Mouse (Mus musculus): ENCODE data around the gene Morn4. TPM values are rescaled to one million over a fixed set of nuclear protein-coding genes. Genes with fewer than 3 reads are reported as not detected.

Gene Morn4
- total and polyA plus RNA-seq, 3 experiments = 0.27 to 0.35 TPM; not detected in 1

DNA sequence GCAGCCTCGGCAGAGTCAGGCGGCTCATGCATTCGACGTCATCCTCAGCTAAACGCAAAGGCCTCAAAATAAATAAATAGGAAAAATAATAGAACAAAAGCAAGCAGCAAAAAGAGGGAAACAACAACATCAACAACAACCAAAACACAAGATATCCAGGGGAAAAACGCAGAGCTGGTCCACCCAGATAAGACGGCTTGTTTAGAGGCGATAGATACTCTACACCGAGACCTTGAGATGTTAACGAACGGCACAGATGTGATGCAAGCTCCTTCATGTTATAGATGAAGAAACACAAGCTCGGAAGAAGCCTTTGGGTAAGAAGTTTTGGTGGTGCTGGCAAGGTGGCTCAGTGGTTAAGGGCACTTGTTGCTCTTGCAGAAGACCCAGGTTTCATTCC is 7.2 kb downstream of the Morn4 start:
- no peaks in the 10 kb centered on the region for H3K9me3 ChIP-seq (replicated peaks)
- TF ChIP-seq CTCF (IDR thresholded peaks at IDR 0.05; ENCODE audit: low read depth, low read length) = no peak
- TF ChIP-seq GATA2 (IDR thresholded peaks at IDR 0.05; ENCODE audit: borderline replicate concordance, low read depth, low read length) = no peak
- no peak for TF ChIP-seq POLR2AphosphoS5 (IDR thresholded peaks at IDR 0.05; ENCODE audit: insufficient replicate concordance, low read depth, low read length)
- no peak for TF ChIP-seq TAL1 (conservative IDR thresholded peaks at IDR 0.05; ENCODE audit: low read depth, low read length)
- no peak for TF ChIP-seq GATA1 (IDR thresholded peaks at IDR 0.05; ENCODE audit: borderline replicate concordance, low read length)
- no peak for ATAC-seq (ENCODE audit: extremely low read depth, insufficient number of reproducible peaks, low FRiP score, poor library complexity, severe bottlenecking)
- H3K4me3 ChIP-seq (ENCODE audit: low read depth, low read length) = no peak overlapping the region
- no peak for DNase-seq (ENCODE audit: low spot score)
- no peaks in the 10 kb centered on the region for H3K36me3 ChIP-seq (replicated peaks)
- no peaks in the 10 kb centered on the region for H3K4me1 ChIP-seq (ENCODE audit: insufficient read depth, low read depth, low read length)
- H3K27me3 ChIP-seq (ENCODE audit: insufficient read depth, low read length) = peaks cover 15% of the 10 kb centered on the region

DNA sequence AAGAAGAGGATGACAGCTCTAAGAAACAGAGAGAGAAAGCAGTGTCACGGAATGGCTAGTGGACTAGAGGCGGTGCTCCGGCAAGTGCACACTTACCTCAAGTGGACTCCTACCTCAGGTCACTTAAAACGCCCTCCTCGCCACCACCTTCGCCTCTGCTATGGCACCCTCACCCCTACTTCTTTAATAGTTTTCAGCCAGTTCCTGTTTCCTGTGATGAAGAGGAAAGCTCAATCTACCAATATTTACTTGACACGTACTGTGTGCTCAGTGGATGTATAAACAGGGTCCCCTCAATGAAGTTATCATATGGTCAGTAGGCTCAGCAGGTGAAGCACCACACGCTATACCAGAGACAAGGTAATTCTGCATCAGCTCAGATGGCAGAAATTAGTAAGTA is 7.6 kb downstream of the Morn4 start:
- ATAC-seq (ENCODE audit: extremely low read depth, insufficient number of reproducible peaks, low FRiP score, poor library complexity, severe bottlenecking) = no peak
- no peak for TF ChIP-seq POLR2AphosphoS5 (IDR thresholded peaks at IDR 0.05; ENCODE audit: insufficient replicate concordance, low read depth, low read length)

DNA sequence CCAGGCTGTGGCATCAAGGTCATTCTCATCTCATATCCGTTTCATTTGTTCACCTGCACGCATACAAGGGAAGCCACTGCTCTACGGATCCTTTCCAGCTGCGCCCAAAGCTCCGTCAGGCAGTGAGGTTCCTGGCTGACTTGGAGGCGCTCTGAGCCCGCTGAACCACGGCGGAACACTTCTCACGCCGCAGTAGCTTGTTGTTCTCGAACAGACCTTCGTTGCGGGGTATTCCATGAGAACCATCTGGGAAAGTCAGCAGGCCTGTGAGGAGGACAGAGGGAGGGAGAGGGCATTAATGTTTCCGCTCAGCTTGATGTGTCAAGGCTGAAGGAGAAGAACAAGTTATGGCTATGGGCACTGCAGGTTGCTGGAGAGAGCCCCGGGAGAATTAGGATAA is 10.2 kb downstream of the Morn4 start:
- no peak overlapping the region for H3K4me3 ChIP-seq (ENCODE audit: low read depth, low read length)
- DNase-seq (ENCODE audit: low spot score) (no peak), ATAC-seq (ENCODE audit: extremely low read depth, insufficient number of reproducible peaks, low FRiP score, poor library complexity, severe bottlenecking) (no peak)
- H3K4me1 ChIP-seq (ENCODE audit: insufficient read depth, low read depth, low read length) = no peaks in the 10 kb centered on the region
- no peak for TF ChIP-seq CTCF (IDR thresholded peaks at IDR 0.05; ENCODE audit: low read depth, low read length)
- H3K27me3 ChIP-seq (ENCODE audit: insufficient read depth, low read length) = peaks cover 8% of the 10 kb centered on the region; the same call in 1 of the 2 replicates
- no peaks in the 10 kb centered on the region for H3K36me3 ChIP-seq (replicated peaks)
- H3K9me3 ChIP-seq (replicated peaks) = no peaks in the 10 kb centered on the region

More for the DNA sequence above, 7.6 kb downstream of the Morn4 start:
- DNase-seq (ENCODE audit: low spot score) = no peak
- H3K36me3 ChIP-seq (replicated peaks) = no peaks in the 10 kb centered on the region
- H3K27me3 ChIP-seq (ENCODE audit: insufficient read depth, low read length) = peaks cover 15% of the 10 kb centered on the region
- no peaks in the 10 kb centered on the region for H3K4me1 ChIP-seq (ENCODE audit: insufficient read depth, low read depth, low read length)
- H3K4me3 ChIP-seq (ENCODE audit: low read depth, low read length) = no peak overlapping the region
- no peaks in the 10 kb centered on the region for H3K9me3 ChIP-seq (replicated peaks)

DNA sequence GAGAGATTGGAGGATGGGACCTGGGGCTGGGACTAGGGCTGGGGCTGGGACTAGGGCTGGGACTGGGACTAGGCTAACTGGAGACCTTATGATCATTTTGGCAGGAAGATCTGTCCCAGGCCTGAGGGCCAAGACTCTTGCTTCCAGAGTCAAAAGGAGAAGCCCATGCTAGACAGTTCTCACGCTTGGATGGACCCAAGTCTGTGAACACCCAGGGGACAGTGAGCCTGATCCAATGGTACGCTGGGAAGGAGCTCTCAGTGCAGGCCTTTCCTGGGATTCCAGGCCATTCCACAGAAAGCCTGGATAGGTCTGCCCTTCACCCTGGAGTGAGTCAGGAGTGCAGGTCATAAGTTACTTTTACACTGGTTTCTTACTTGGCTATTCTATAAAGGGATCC is 11.1 kb downstream of the Morn4 start:
- H3K4me3 ChIP-seq (ENCODE audit: low read depth, low read length) = no peak overlapping the region
- ATAC-seq (ENCODE audit: extremely low read depth, insufficient number of reproducible peaks, low FRiP score, poor library complexity, severe bottlenecking) = no peak
- no peaks in the 10 kb centered on the region for H3K9me3 ChIP-seq (replicated peaks)
- DNase-seq (ENCODE audit: low spot score) = no peak
- H3K27me3 ChIP-seq (ENCODE audit: insufficient read depth, low read length) = peaks cover 5% of the 10 kb centered on the region; the same call in 1 of the 2 replicates
- H3K4me1 ChIP-seq (ENCODE audit: insufficient read depth, low read depth, low read length) = no peaks in the 10 kb centered on the region
- no peaks in the 10 kb centered on the region for H3K36me3 ChIP-seq (replicated peaks)
- TF ChIP-seq POLR2AphosphoS5 (IDR thresholded peaks at IDR 0.05; ENCODE audit: insufficient replicate concordance, low read depth, low read length) (no peak), GATA1 (IDR thresholded peaks at IDR 0.05; ENCODE audit: borderline replicate concordance, low read length) (no peak), CTCF (IDR thresholded peaks at IDR 0.05; ENCODE audit: low read depth, low read length) (no peak), GATA2 (IDR thresholded peaks at IDR 0.05; ENCODE audit: borderline replicate concordance, low read depth, low read length) (no peak), TAL1 (conservative IDR thresholded peaks at IDR 0.05; ENCODE audit: low read depth, low read length) (no peak)

DNA sequence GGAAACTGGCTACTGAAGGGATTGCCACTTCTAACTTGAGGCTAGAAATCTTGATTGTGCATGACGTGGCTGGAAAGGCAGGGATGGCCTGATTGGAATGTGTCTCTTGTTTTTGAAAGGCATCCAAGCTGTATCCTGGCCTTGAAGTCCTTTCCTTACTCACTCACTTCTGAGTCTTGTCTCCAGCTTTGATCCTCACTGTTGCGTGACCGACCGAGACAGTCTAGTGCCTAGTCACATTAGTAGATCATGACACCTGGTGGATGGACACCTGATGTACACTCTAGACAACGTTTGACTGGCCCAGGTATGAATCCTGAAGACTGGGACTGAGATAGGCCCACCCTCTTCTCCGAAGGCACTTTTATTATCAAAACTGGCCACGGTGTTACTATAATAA is 13.4 kb downstream of the Morn4 start:
- Histone ChIP-seq H3K27me3 (ENCODE audit: insufficient read depth, low read length) (peaks cover 13% of the 10 kb centered on the region; the same call in 1 of the 2 replicates), H3K4me3 (ENCODE audit: low read depth, low read length) (no peak overlapping the region), H3K36me3 (replicated peaks) (no peaks in the 10 kb centered on the region), H3K4me1 (ENCODE audit: insufficient read depth, low read depth, low read length) (no peaks in the 10 kb centered on the region), H3K9me3 (replicated peaks) (no peaks in the 10 kb centered on the region)
- no peak for TF ChIP-seq CTCF (IDR thresholded peaks at IDR 0.05; ENCODE audit: low read depth, low read length)
- TF ChIP-seq POLR2AphosphoS5 (IDR thresholded peaks at IDR 0.05; ENCODE audit: insufficient replicate concordance, low read depth, low read length) = no peak
- ATAC-seq (ENCODE audit: extremely low read depth, insufficient number of reproducible peaks, low FRiP score, poor library complexity, severe bottlenecking) (no peak), DNase-seq (ENCODE audit: low spot score) (no peak)

DNA sequence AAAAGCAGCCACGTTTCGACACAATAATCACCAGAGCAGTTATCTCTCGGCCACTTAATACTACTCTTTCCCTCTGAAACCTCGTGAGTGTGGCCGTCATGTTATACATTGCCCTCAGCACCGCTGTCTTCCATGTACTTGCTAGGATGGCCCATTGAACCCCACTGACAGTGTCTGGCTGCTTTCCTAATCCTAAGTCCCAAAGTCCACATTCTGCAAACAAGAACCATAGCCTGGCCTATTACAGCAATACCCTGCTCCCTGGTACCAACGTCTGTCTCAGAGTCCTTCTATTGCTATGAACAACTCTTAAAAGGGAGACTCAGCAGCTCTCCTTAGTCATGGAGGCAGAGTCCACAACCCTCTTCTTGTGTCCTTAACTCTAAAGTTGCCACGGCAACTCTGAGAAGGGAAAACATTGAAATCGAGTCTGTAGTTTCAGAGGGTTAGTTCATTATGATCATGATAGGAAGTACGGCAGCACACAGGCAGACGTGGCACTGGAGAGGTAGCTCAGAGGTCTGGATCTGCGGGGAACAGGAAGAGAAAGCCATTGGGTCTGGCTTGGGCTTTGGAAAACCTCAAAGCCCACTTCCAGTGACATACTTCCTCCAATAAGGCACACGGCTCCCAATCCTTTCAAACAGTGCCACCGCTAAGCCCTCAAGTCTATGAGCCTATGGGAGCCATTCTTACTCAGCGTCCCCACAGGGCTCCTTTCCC is 14.1 kb downstream of the Morn4 start:
- no peak for ATAC-seq (ENCODE audit: extremely low read depth, insufficient number of reproducible peaks, low FRiP score, poor library complexity, severe bottlenecking)
- Histone ChIP-seq H3K27me3 (ENCODE audit: insufficient read depth, low read length) (peaks cover 13% of the 10 kb centered on the region; the same call in 1 of the 2 replicates), H3K9me3 (replicated peaks) (no peaks in the 10 kb centered on the region), H3K4me3 (ENCODE audit: low read depth, low read length) (no peak overlapping the region), H3K36me3 (replicated peaks) (no peaks in the 10 kb centered on the region), H3K4me1 (ENCODE audit: insufficient read depth, low read depth, low read length) (no peaks in the 10 kb centered on the region)
- no peak for DNase-seq (ENCODE audit: low spot score)
- TF ChIP-seq GATA1 (IDR thresholded peaks at IDR 0.05; ENCODE audit: borderline replicate concordance, low read length) (no peak), CTCF (IDR thresholded peaks at IDR 0.05; ENCODE audit: low read depth, low read length) (no peak), GATA2 (IDR thresholded peaks at IDR 0.05; ENCODE audit: borderline replicate concordance, low read depth, low read length) (no peak), POLR2AphosphoS5 (IDR thresholded peaks at IDR 0.05; ENCODE audit: insufficient replicate concordance, low read depth, low read length) (no peak), TAL1 (conservative IDR thresholded peaks at IDR 0.05; ENCODE audit: low read depth, low read length) (no peak)

DNA sequence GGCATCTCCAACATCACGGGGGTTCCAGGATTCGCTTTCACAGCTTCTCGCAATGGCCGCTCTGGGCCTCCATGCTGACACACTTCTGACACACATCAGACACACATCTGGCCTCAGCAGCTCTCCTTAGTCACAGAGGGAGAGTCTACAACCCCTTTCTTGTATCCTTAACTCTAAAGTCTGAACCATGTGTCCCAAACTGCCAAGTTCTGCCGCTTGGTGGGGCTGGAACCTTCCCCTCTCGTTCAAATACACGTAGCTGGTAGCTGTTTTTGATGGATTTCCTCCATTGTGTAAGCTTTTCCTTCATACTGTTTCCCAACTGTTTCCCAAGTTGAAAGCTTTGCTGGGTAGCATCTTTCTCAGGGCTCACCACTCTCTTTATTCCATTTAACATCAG is 14.9 kb downstream of the Morn4 start:
- ATAC-seq (ENCODE audit: extremely low read depth, insufficient number of reproducible peaks, low FRiP score, poor library complexity, severe bottlenecking) (no peak), DNase-seq (ENCODE audit: low spot score) (no peak)
- Histone ChIP-seq H3K9me3 (replicated peaks) (no peaks in the 10 kb centered on the region), H3K4me1 (ENCODE audit: insufficient read depth, low read depth, low read length) (no peaks in the 10 kb centered on the region), H3K36me3 (replicated peaks) (no peaks in the 10 kb centered on the region), H3K27me3 (ENCODE audit: insufficient read depth, low read length) (peaks cover 15% of the 10 kb centered on the region; the same call in 1 of the 2 replicates), H3K4me3 (ENCODE audit: low read depth, low read length) (no peak overlapping the region)
- no peak for TF ChIP-seq CTCF (IDR thresholded peaks at IDR 0.05; ENCODE audit: low read depth, low read length)
- TF ChIP-seq TAL1 (conservative IDR thresholded peaks at IDR 0.05; ENCODE audit: low read depth, low read length) = no peak
- no peak for TF ChIP-seq POLR2AphosphoS5 (IDR thresholded peaks at IDR 0.05; ENCODE audit: insufficient replicate concordance, low read depth, low read length)
- TF ChIP-seq GATA1 (IDR thresholded peaks at IDR 0.05; ENCODE audit: borderline replicate concordance, low read length) = no peak
- TF ChIP-seq GATA2 (IDR thresholded peaks at IDR 0.05; ENCODE audit: borderline replicate concordance, low read depth, low read length) = no peak
